Mouse (Mus musculus) forebrain, embryonic 11.5 days (tissue): Measurements from ENCODE around the gene Cdr2. TPM values are rescaled to one million over a fixed set of nuclear protein-coding genes. Genes with fewer than 3 reads are reported as not detected.
"Not testable (repeated sequence)": the region's sequence is repeated elsewhere in the genome, so short reads cannot be mapped to it uniquely, and the experiment has no call there.

ENCODE experiments used
- ATAC-seq: fragments of 200-750 bp; cut with Nextera tagmentation; replicated peaks from 2 replicates; pipeline ENCODE4 v1.8.0; 2017; ENCODE audit warnings: moderate TSS enrichment; ENCODE audit not compliant: low FRiP score
- DNase-seq: peaks from one replicate; pipeline ENCODE4 v3.0.0-alpha.2; 2017; ENCODE audit warnings: low spot score
- H3K27ac ChIP-seq: fragments of 300-500 bp; sonication (generic); 2 replicates; pipeline ENCODE4 v1.5.1; 2014; ENCODE audit warnings: low read depth, low read length
- H3K27me3 ChIP-seq: fragments of 300-500 bp; sonication (generic); 2 replicates; pipeline ENCODE4 v1.6.1; 2014; ENCODE audit warnings: mild to moderate bottlenecking, low read length, mixed read lengths; ENCODE audit not compliant: control insufficient read depth, insufficient read depth
- H3K36me3 ChIP-seq: fragments of 300-500 bp; sonication (generic); 2 replicates; pipeline ENCODE4 v1.6.1; 2014; ENCODE audit warnings: mild to moderate bottlenecking, low read length, moderate library complexity, mixed read lengths; ENCODE audit not compliant: control insufficient read depth, insufficient read depth
- H3K4me1 ChIP-seq: fragments of 300-500 bp; sonication (generic); replicated peaks from 2 replicates; pipeline ENCODE4 v1.6.1; 2014; ENCODE audit warnings: low read length, mixed read lengths; ENCODE audit not compliant: control insufficient read depth, insufficient read depth
- H3K4me2 ChIP-seq: fragments of 300-500 bp; sonication (generic); 2 replicates; pipeline ENCODE4 v1.6.1; 2014; ENCODE audit warnings: low read depth, mild to moderate bottlenecking, low read length, moderate library complexity, mixed read lengths; ENCODE audit not compliant: severe bottlenecking
- H3K4me3 ChIP-seq: fragments of 300-500 bp; sonication (generic); 2 replicates; pipeline ENCODE4 v1.5.1; 2014; ENCODE audit warnings: low read depth, low read length
- H3K9ac ChIP-seq: fragments of 300-500 bp; sonication (generic); 2 replicates; pipeline ENCODE4 v1.6.1; 2014; ENCODE audit warnings: low read length
- H3K9me3 ChIP-seq: fragments of 300-500 bp; sonication (generic); 2 replicates; pipeline ENCODE4 v1.6.1; 2016; ENCODE audit warnings: low read length, mixed read lengths; ENCODE audit not compliant: control insufficient read depth
- WGBS: fragments of 180-500 bp; shearing (Covaris S2); extraction: QIAGEN DNeasy Blood & Tissue Kit; methylation state at CpG from one replicate; pipeline ENCODE4 v1.1.7; 2014; 5-methylcytosine and 5-hydroxymethylcytosine counted together
- polyA plus RNA-seq: library from polyadenylated mRNA; unstranded; fragments of >200 nt; fragmentation: Nextera tagmentation; extraction: Ambion mirVana; gene quantifications from 2 replicates; pipeline ENCODE4 v1.2.1, GENCODE M21; 2014

Gene Cdr2
- polyA plus RNA-seq, 1 experiment from 2014 or later, result 15.6 TPM

- H3K9ac ChIP-seq, result no peak overlapping the region
- WGBS, result 89% methylated on average over 4 of the region's 4 CpGs
- ATAC-seq (no peak), DNase-seq (no peak)
- H3K27ac ChIP-seq, result no peak overlapping the region
- H3K4me3 ChIP-seq, result no peak overlapping the region
- H3K36me3 ChIP-seq, result no peaks in the 10 kb centered on the region
- no peak overlapping the region for H3K4me2 ChIP-seq
- H3K9me3 ChIP-seq, result no peaks in the 10 kb centered on the region
- H3K4me1 ChIP-seq, result 0 out of 2 replicates have a peak, but pooled peaks cover 5% of the 10 kb centered on the region
- H3K27me3 ChIP-seq, result no peaks in the 10 kb centered on the region
Observed at GRCm38 (mm10) chr7:120980041-120980440, 2.1 kb downstream of the Cdr2 start.

- ATAC-seq (no peak), DNase-seq (no peak)
- Histone ChIP-seq H3K4me2 (no peak overlapping the region), H3K27ac (no peak overlapping the region), H3K27me3 (no peaks in the 10 kb centered on the region), H3K4me1 (0 out of 2 replicates have a peak, but pooled peaks cover 5% of the 10 kb centered on the region), H3K4me3 (no peak overlapping the region), H3K36me3 (no peaks in the 10 kb centered on the region), H3K9me3 (no peaks in the 10 kb centered on the region), H3K9ac (no peak overlapping the region)
- WGBS, result 69% methylated on average over 7 of the region's 7 CpGs
Observed at GRCm38 (mm10) chr7:120977063-120977462, 5.0 kb downstream of the Cdr2 start.

GRCm38 (mm10) chr7:120974001-120974400 is 8.1 kb downstream of the Cdr2 start:
- no peak overlapping the region for H3K27ac ChIP-seq
- 93% methylated on average over 3 of the region's 3 CpGs for WGBS
- H3K4me1 ChIP-seq, result 0 out of 2 replicates have a peak, but pooled peaks cover 3% of the 10 kb centered on the region
- no peaks in the 10 kb centered on the region for H3K9me3 ChIP-seq
- no peaks in the 10 kb centered on the region for H3K36me3 ChIP-seq
- DNase-seq, result no peak
- H3K4me2 ChIP-seq, result no peak overlapping the region
- H3K9ac ChIP-seq, result no peak overlapping the region
- no peak for ATAC-seq
- H3K27me3 ChIP-seq, result no peaks in the 10 kb centered on the region
- H3K4me3 ChIP-seq, result no peak overlapping the region

- ATAC-seq, H3K27ac ChIP-seq, H3K4me3 ChIP-seq, H3K36me3 ChIP-seq, DNase-seq, H3K4me2 ChIP-seq, H3K9me3 ChIP-seq, H3K9ac ChIP-seq, H3K27me3 ChIP-seq, H3K4me1 ChIP-seq: not testable (repeated sequence)
- 76% methylated on average over 2 of the region's 2 CpGs for WGBS
Observed at GRCm38 (mm10) chr7:120972471-120972870, 9.6 kb downstream of the Cdr2 start.

GRCm38 (mm10) chr7:120970112-120970511 is 12.0 kb downstream of the Cdr2 start:
- H3K27me3 ChIP-seq, result no peaks in the 10 kb centered on the region
- H3K9me3 ChIP-seq, result no peaks in the 10 kb centered on the region
- no peak overlapping the region for H3K9ac ChIP-seq
- ATAC-seq (no peak), DNase-seq (no peak)
- WGBS, result 92% methylated on average over 5 of the region's 5 CpGs
- no peak overlapping the region for H3K27ac ChIP-seq
- H3K4me1 ChIP-seq, result no peaks in the 10 kb centered on the region
- no peak overlapping the region for H3K4me3 ChIP-seq
- no peak overlapping the region for H3K4me2 ChIP-seq
- H3K36me3 ChIP-seq, result no peaks in the 10 kb centered on the region

- no peaks in the 10 kb centered on the region for H3K4me1 ChIP-seq
- H3K9me3 ChIP-seq, result no peaks in the 10 kb centered on the region
- H3K9ac ChIP-seq, result no peak overlapping the region
- no peak overlapping the region for H3K4me3 ChIP-seq
- H3K36me3 ChIP-seq, result no peaks in the 10 kb centered on the region
- ATAC-seq, result no peak
- H3K27me3 ChIP-seq, result no peaks in the 10 kb centered on the region
- H3K27ac ChIP-seq, result no peak overlapping the region
- DNase-seq, result no peak
- no peak overlapping the region for H3K4me2 ChIP-seq
- WGBS, result 91% methylated on average over 7 of the region's 7 CpGs
Observed at GRCm38 (mm10) chr7:120969221-120969620, 12.9 kb downstream of the Cdr2 start.

- ATAC-seq (no peak), DNase-seq (no peak)
- peaks cover 1% of the 10 kb centered on the region; the same call in 1 of the 2 replicates for H3K36me3 ChIP-seq
- H3K9ac ChIP-seq, result no peak overlapping the region
- 88% methylated on average over 5 of the region's 5 CpGs for WGBS
- no peak overlapping the region for H3K4me3 ChIP-seq
- H3K27ac ChIP-seq, result no peak overlapping the region
- no peaks in the 10 kb centered on the region for H3K9me3 ChIP-seq
- no peaks in the 10 kb centered on the region for H3K4me1 ChIP-seq
- no peak overlapping the region for H3K4me2 ChIP-seq
- no peaks in the 10 kb centered on the region for H3K27me3 ChIP-seq
Observed at GRCm38 (mm10) chr7:120963126-120963525, 19.0 kb downstream of the Cdr2 start.

GRCm38 (mm10) chr7:120961893-120962292 is 20.2 kb downstream of the Cdr2 start:
- no peaks in the 10 kb centered on the region for H3K4me1 ChIP-seq
- H3K27me3 ChIP-seq, result no peaks in the 10 kb centered on the region
- H3K36me3 ChIP-seq, result peaks cover 5% of the 10 kb centered on the region; the same call in 1 of the 2 replicates
- H3K4me3 ChIP-seq, result no peak overlapping the region
- H3K4me2 ChIP-seq, result no peak overlapping the region
- H3K27ac ChIP-seq, result no peak overlapping the region
- ATAC-seq, result no peak
- no peak for DNase-seq
- H3K9ac ChIP-seq, result no peak overlapping the region
- no peaks in the 10 kb centered on the region for H3K9me3 ChIP-seq
- WGBS, result 67% methylated on average over 3 of the region's 3 CpGs

- no peak for DNase-seq
- ATAC-seq, result no peak
- H3K4me1 ChIP-seq, result no peaks in the 10 kb centered on the region
- no peaks in the 10 kb centered on the region for H3K9me3 ChIP-seq
- no peak overlapping the region for H3K27ac ChIP-seq
- no peak overlapping the region for H3K4me2 ChIP-seq
- no peak overlapping the region for H3K9ac ChIP-seq
- H3K4me3 ChIP-seq, result no peak overlapping the region
- H3K36me3 ChIP-seq, result peaks cover 5% of the 10 kb centered on the region; the same call in 1 of the 2 replicates
- WGBS, result 88% methylated on average over 6 of the region's 6 CpGs
- no peaks in the 10 kb centered on the region for H3K27me3 ChIP-seq
Observed at GRCm38 (mm10) chr7:120960601-120961000, 21.5 kb downstream of the Cdr2 start.
